Mouse (Mus musculus): ENCODE results near the gene Rasgrp2.

Rasgrp2 gene

GRCm38 (mm10) chr19:6399285-6400095, at the start of gene Rasgrp2:
Rasgrp2 (plus strand) TSS chr19:6399340.
- DNase-seq = peak; percentile 96 to 97

- DNase-seq = no peak
Measured at GRCm38 (mm10) chr19:6351431-6352106, 47.6 kb upstream of the Rasgrp2 start.

- DNase-seq = no peak
Measured at GRCm38 (mm10) chr19:6352107-6352505, 47.0 kb upstream of the Rasgrp2 start.

GRCm38 (mm10) chr19:6354030-6354429, 45.1 kb upstream of the Rasgrp2 start:
- DNase-seq = no peak

GRCm38 (mm10) chr19:6361291-6361690, 37.8 kb upstream of the Rasgrp2 start:
- DNase-seq = no peak

GRCm38 (mm10) chr19:6363091-6363410, 36.1 kb upstream of the Rasgrp2 start:
- DNase-seq = no peak

GRCm38 (mm10) chr19:6363411-6364240, 35.5 kb upstream of the Rasgrp2 start, which contains the start of gene Sf1:
Sf1 (plus strand) TSS chr19:6363690.
- DNase-seq = peak; percentile 100

GRCm38 (mm10) chr19:6364317-6364725, 34.8 kb upstream of the Rasgrp2 start:
- DNase-seq = peak; percentile 86 to 91

GRCm38 (mm10) chr19:6364842-6365241, 34.3 kb upstream of the Rasgrp2 start:
- DNase-seq = no peak

- DNase-seq = no peak
Measured at GRCm38 (mm10) chr19:6370175-6370574, 29.0 kb upstream of the Rasgrp2 start.

- DNase-seq = no peak
Measured at GRCm38 (mm10) chr19:6372433-6372832, 26.7 kb upstream of the Rasgrp2 start.

- DNase-seq = peak; percentile 50 to 70
Measured at GRCm38 (mm10) chr19:6373539-6374400, 25.4 kb upstream of the Rasgrp2 start.

GRCm38 (mm10) chr19:6374571-6374970, 24.6 kb upstream of the Rasgrp2 start:
- DNase-seq = no peak

GRCm38 (mm10) chr19:6375423-6376254, 23.5 kb upstream of the Rasgrp2 start:
- DNase-seq = no peak

- peak in 1 of 2 experiments; percentile 32 for DNase-seq
Measured at GRCm38 (mm10) chr19:6376255-6376564, 22.9 kb upstream of the Rasgrp2 start.

GRCm38 (mm10) chr19:6376643-6377042, 22.5 kb upstream of the Rasgrp2 start:
- no peak for DNase-seq

GRCm38 (mm10) chr19:6377327-6378040, 21.7 kb upstream of the Rasgrp2 start:
- no peak for DNase-seq

- DNase-seq = no peak
Measured at GRCm38 (mm10) chr19:6380411-6381166, 18.6 kb upstream of the Rasgrp2 start.

- no peak for DNase-seq
Measured at GRCm38 (mm10) chr19:6381238-6381637, 17.9 kb upstream of the Rasgrp2 start.

GRCm38 (mm10) chr19:6382323-6382924, 16.7 kb upstream of the Rasgrp2 start:
- no peak for DNase-seq

Measured in thymus, adult 18-20 months (tissue).